Mouse (Mus musculus) embryonic fibroblast, embryonic 13.5 days (primary cell): ENCODE results near the gene Aplp2.

Source experiments
- CTCF ChIP-seq: IDR thresholded peaks from 2 replicates; pipeline ENCODE4 v1.5.1; 2011; ENCODE audit warnings: mild to moderate bottlenecking, control low read depth, low read length, moderate library complexity, borderline replicate concordance; ENCODE audit not compliant: insufficient read depth
- POLR2A ChIP-seq: IDR thresholded peaks from 2 replicates; pipeline ENCODE4 v1.6.1; 2011; ENCODE audit warnings: low read depth, mild to moderate bottlenecking, control low read depth, low read length, moderate library complexity

- TF ChIP-seq POLR2A (no peak), CTCF (no peak)
Observed at GRCm38 (mm10) chr9:31183061-31183460, 28.6 kb downstream of the Aplp2 start.
